Mouse (Mus musculus) liver, adult 2 months (tissue): ENCODE results near the gene Mterf4. TPM values are rescaled to one million over a fixed set of nuclear protein-coding genes. Genes with fewer than 3 reads are reported as not detected.

Experiments
- DNase-seq: peaks from one replicate; pipeline ENCODE4 v3.0.0-alpha.2; 2011; ENCODE audit warnings: low read depth, low spot score; ENCODE audit errors: extremely low read depth
- H3K27ac ChIP-seq: fragments of 200-500 bp; replicated peaks from 2 replicates; pipeline ENCODE4 v1.5.1; 2012; ENCODE audit warnings: low read depth, mild to moderate bottlenecking, control low read depth, inconsistent platforms, low read length; ENCODE audit not compliant: insufficient read depth
- H3K27me3 ChIP-seq: fragments of 200-500 bp; 2 replicates; pipeline ENCODE4 v1.6.1; 2012; ENCODE audit warnings: mild to moderate bottlenecking, moderate library complexity, low read length, inconsistent platforms; ENCODE audit not compliant: control insufficient read depth, insufficient read depth
- H3K36me3 ChIP-seq: fragments of 200-500 bp; 2 replicates; pipeline ENCODE4 v1.6.1; 2012; ENCODE audit warnings: low read length, inconsistent platforms; ENCODE audit not compliant: control insufficient read depth, insufficient read depth
- H3K4me1 ChIP-seq: fragments of 200-500 bp; 2 replicates; pipeline ENCODE4 v1.6.1; 2011; ENCODE audit warnings: low read length; ENCODE audit not compliant: control insufficient read depth, insufficient read depth
- H3K4me3 ChIP-seq: fragments of 200-500 bp; 2 replicates; pipeline ENCODE4 v1.5.1; 2011; ENCODE audit warnings: low read depth, mild to moderate bottlenecking, control low read depth, low read length, moderate library complexity; ENCODE audit not compliant: insufficient read depth
- H3K79me2 ChIP-seq: fragments of 200-500 bp; 2 replicates; pipeline ENCODE4 v1.6.1; 2012; ENCODE audit warnings: inconsistent platforms, mild to moderate bottlenecking, low read length, moderate library complexity; ENCODE audit not compliant: control insufficient read depth, insufficient read depth
- H3K9ac ChIP-seq: fragments of 200-500 bp; 2 replicates; pipeline ENCODE4 v1.6.1; 2012; ENCODE audit warnings: low read depth, mild to moderate bottlenecking, control low read depth, inconsistent platforms, low read length
- CTCF ChIP-seq: fragments of 200-500 bp; IDR thresholded peaks from 2 replicates; pipeline ENCODE4 v1.5.1; 2011; ENCODE audit warnings: low read depth, low read length, control low read depth
- POLR2A ChIP-seq: fragments of 200-500 bp; IDR thresholded peaks from 2 replicates; pipeline ENCODE4 v1.6.1; 2011; ENCODE audit warnings: low read length, control low read depth; ENCODE audit not compliant: insufficient read depth; ENCODE audit errors: extremely low read depth
- WGBS: fragments of 180-500 bp; shearing (Covaris S2); methylation state at CpG from one replicate; pipeline ENCODE4 v1.1.7; 2018; 5-methylcytosine and 5-hydroxymethylcytosine counted together
- polyA plus RNA-seq: library from polyadenylated mRNA; depleted of rRNA; stranded (reverse); fragments of >200 nt; gene quantifications from 2 replicates; pipeline ENCODE4 v1.2.3, GENCODE M21; 2012; rRNA removed
- total RNA-seq: library from RNA; depleted of rRNA; stranded (reverse); fragments of >200 nt; gene quantifications from 2 replicates; pipeline ENCODE4 v1.2.3, GENCODE M21; 2014; rRNA removed

Mterf4 gene
- total RNA-seq: 24.6 and 27.4 TPM in 2 replicates
- 11.0 and 12.1 TPM in 2 replicates for polyA plus RNA-seq

- H3K36me3 ChIP-seq: peaks cover 24% of the 10 kb centered on the region
- peak within 1 kb of the TSS; percentile 89 for H3K9ac ChIP-seq
- no peaks in the 10 kb centered on the region for H3K27me3 ChIP-seq
- peak; percentile 76 for DNase-seq
- no peaks in the 10 kb centered on the region; the same call in 1 of the 2 replicates for H3K79me2 ChIP-seq
- H3K27ac ChIP-seq: peak within 1 kb of the TSS; percentile 18; the same call in 1 of the 2 replicates
- 5% methylated on average over 36 of the region's 36 CpGs for WGBS
- peaks cover 2% of the 10 kb centered on the region; the same call in 1 of the 2 replicates for H3K4me1 ChIP-seq
- H3K4me3 ChIP-seq: peak within 1 kb of the TSS; percentile 91
- TF ChIP-seq CTCF (no peak), POLR2A (peak; percentile 64; the same call in 1 of the 2 replicates)
Measured at GRCm38 (mm10) chr1:93305581-93306337, at the start of gene Mterf4. TSS of gene Mterf4 (minus strand) at chr1:93305915.

GRCm38 (mm10) chr1:93352724-93353123 is 47.0 kb upstream of the Mterf4 start:
- no peak overlapping the region for H3K27ac ChIP-seq
- H3K36me3 ChIP-seq: peaks cover 68% of the 10 kb centered on the region
- TF ChIP-seq CTCF (no peak), POLR2A (no peak)
- no peak overlapping the region for H3K4me3 ChIP-seq
- H3K4me1 ChIP-seq: no peaks in the 10 kb centered on the region
- 90% methylated on average over 2 of the region's 2 CpGs for WGBS
- DNase-seq: no peak
- H3K79me2 ChIP-seq: no peaks in the 10 kb centered on the region
- H3K9ac ChIP-seq: no peak overlapping the region
- H3K27me3 ChIP-seq: no peaks in the 10 kb centered on the region

GRCm38 (mm10) chr1:93349701-93350100 is 44.0 kb upstream of the Mterf4 start:
- Histone ChIP-seq H3K9ac (no peak overlapping the region), H3K4me3 (no peak overlapping the region), H3K4me1 (no peaks in the 10 kb centered on the region), H3K36me3 (peaks cover 47% of the 10 kb centered on the region), H3K79me2 (no peaks in the 10 kb centered on the region; the same call in 1 of the 2 replicates), H3K27me3 (no peaks in the 10 kb centered on the region), H3K27ac (no peak overlapping the region)
- no peak for TF ChIP-seq POLR2A
- TF ChIP-seq CTCF: no peak
- DNase-seq: no peak
- WGBS: 82% methylated on average over 4 of the region's 4 CpGs

- no peak overlapping the region for H3K9ac ChIP-seq
- WGBS: 77% methylated on average over 5 of the region's 5 CpGs
- H3K36me3 ChIP-seq: peaks cover 27% of the 10 kb centered on the region
Measured at GRCm38 (mm10) chr1:93347176-93347575, 41.5 kb upstream of the Mterf4 start.

GRCm38 (mm10) chr1:93343504-93344047 is 37.9 kb upstream of the Mterf4 start:
- H3K27ac ChIP-seq: peak overlapping the region; percentile 21; the same call in 1 of the 2 replicates
- peaks cover 4% of the 10 kb centered on the region for H3K36me3 ChIP-seq
- under 1% methylated on average over 39 of the region's 39 CpGs for WGBS
- peak overlapping the region; percentile 81 for H3K4me3 ChIP-seq
- DNase-seq: peak; percentile 91
- H3K9ac ChIP-seq: peak overlapping the region; percentile 79
- no peaks in the 10 kb centered on the region for H3K27me3 ChIP-seq
- peak; percentile 64; the same call in 1 of the 2 replicates for TF ChIP-seq POLR2A
- TF ChIP-seq CTCF: no peak; the same call in 1 of the 2 replicates
- peaks cover 5% of the 10 kb centered on the region; the same call in 1 of the 2 replicates for H3K4me1 ChIP-seq
- H3K79me2 ChIP-seq: peaks cover 4% of the 10 kb centered on the region; the same call in 1 of the 2 replicates

More at GRCm38 (mm10) chr1:93347176-93347575, 41.5 kb upstream of the Mterf4 start:
- Histone ChIP-seq H3K4me3 (no peak overlapping the region), H3K27me3 (no peaks in the 10 kb centered on the region), H3K4me1 (peaks cover 5% of the 10 kb centered on the region; the same call in 1 of the 2 replicates), H3K27ac (no peak overlapping the region), H3K79me2 (peaks cover 4% of the 10 kb centered on the region; the same call in 1 of the 2 replicates)
- no peak for DNase-seq
- TF ChIP-seq CTCF (no peak), POLR2A (no peak)
